Mouse (Mus musculus): ENCODE measurements around the gene Slc45a3. TPM values are rescaled to one million over a fixed set of nuclear protein-coding genes. Genes with fewer than 3 reads are reported as not detected.

Slc45a3 gene
- polyA plus RNA-seq (2014; fragmentation: Illumina TruSeq; extraction: RNeasy Lipid Tissue Mini Kit (QIAGEN cat#74804); ENCODE audit: insufficient read depth, low read depth, low replicate concordance) = 4.3 TPM

GRCm38 (mm10) chr1:131962606-131963084, at the start of gene Slc45a3:
Gene Slc45a3 (plus strand): TSS chr1:131962967.

GRCm38 (mm10) chr1:132007282-132007815, 44.6 kb downstream of the Slc45a3 start, which contains the start of gene Elk4:
Gene Elk4 (plus strand): TSS chr1:132007607.

Other genes with a start within 250 kb of the Slc45a3 start
- gene Slc26a9, start 218.9 kb upstream of the Slc45a3 start, polyA plus RNA-seq (2014; fragmentation: Illumina TruSeq; extraction: RNeasy Lipid Tissue Mini Kit (QIAGEN cat#74804); ENCODE audit: insufficient read depth, low read depth, low replicate concordance) = 8.1 TPM
- 0.55 TPM for gene Pm20d1, start 165.6 kb upstream of the Slc45a3 start, polyA plus RNA-seq (2014; fragmentation: Illumina TruSeq; extraction: RNeasy Lipid Tissue Mini Kit (QIAGEN cat#74804); ENCODE audit: insufficient read depth, low read depth, low replicate concordance)
- 7.0 TPM for gene Slc41a1, start 135.5 kb upstream of the Slc45a3 start, polyA plus RNA-seq (2014; fragmentation: Illumina TruSeq; extraction: RNeasy Lipid Tissue Mini Kit (QIAGEN cat#74804); ENCODE audit: insufficient read depth, low read depth, low replicate concordance)
- 21.4 TPM for gene Rab29, start 95.7 kb upstream of the Slc45a3 start, polyA plus RNA-seq (2014; fragmentation: Illumina TruSeq; extraction: RNeasy Lipid Tissue Mini Kit (QIAGEN cat#74804); ENCODE audit: insufficient read depth, low read depth, low replicate concordance)
- gene Nucks1, start 52.4 kb upstream of the Slc45a3 start, polyA plus RNA-seq (2014; fragmentation: Illumina TruSeq; extraction: RNeasy Lipid Tissue Mini Kit (QIAGEN cat#74804); ENCODE audit: insufficient read depth, low read depth, low replicate concordance) = 19.3 TPM
- 41.2 TPM for gene Elk4, start 44.6 kb downstream of the Slc45a3 start, polyA plus RNA-seq (2014; fragmentation: Illumina TruSeq; extraction: RNeasy Lipid Tissue Mini Kit (QIAGEN cat#74804); ENCODE audit: insufficient read depth, low read depth, low replicate concordance)
- gene Mfsd4a, start 105.1 kb downstream of the Slc45a3 start, polyA plus RNA-seq (2014; fragmentation: Illumina TruSeq; extraction: RNeasy Lipid Tissue Mini Kit (QIAGEN cat#74804); ENCODE audit: insufficient read depth, low read depth, low replicate concordance) = 1.6 TPM
- 6.4 TPM for gene Cdk18, start 176.7 kb downstream of the Slc45a3 start, polyA plus RNA-seq (2014; fragmentation: Illumina TruSeq; extraction: RNeasy Lipid Tissue Mini Kit (QIAGEN cat#74804); ENCODE audit: insufficient read depth, low read depth, low replicate concordance)
- gene Lemd1, start 228.5 kb downstream of the Slc45a3 start, polyA plus RNA-seq (2014; fragmentation: Illumina TruSeq; extraction: RNeasy Lipid Tissue Mini Kit (QIAGEN cat#74804); ENCODE audit: insufficient read depth, low read depth, low replicate concordance) = not detected
- gene AC124108.1, start 228.5 kb downstream of the Slc45a3 start, polyA plus RNA-seq (2014; fragmentation: Illumina TruSeq; extraction: RNeasy Lipid Tissue Mini Kit (QIAGEN cat#74804); ENCODE audit: insufficient read depth, low read depth, low replicate concordance) = not detected